9 mouse cellular contexts compared by ENCODE assay signal in the genomic region with DNA sequence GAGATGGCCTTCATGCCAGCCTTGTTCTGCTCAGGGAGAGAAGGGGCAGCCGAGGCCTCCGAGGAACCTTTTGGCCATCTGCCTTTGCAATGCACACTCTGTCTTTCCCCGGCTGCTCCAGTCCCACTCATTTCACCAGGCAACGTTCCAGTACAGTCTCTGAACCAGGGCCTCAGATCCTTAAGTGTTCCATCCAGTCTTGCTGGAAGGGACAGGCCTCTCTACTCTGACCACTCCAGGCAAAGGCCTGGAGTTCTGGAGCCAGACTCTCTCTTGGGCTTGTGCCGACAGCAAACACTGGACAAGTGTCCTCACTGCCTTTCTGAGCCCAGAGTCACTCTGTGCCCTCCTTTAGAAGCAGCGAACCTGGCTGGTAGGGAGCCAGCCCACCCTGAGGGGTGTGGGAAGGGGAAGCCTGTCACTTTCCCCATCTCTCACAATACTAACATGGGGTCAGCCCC. TPM values are rescaled to one million over a fixed set of nuclear protein-coding genes. Genes with fewer than 3 reads are reported as not detected.
DNase-seq lines count a peak whose midpoint lies in the region; ATAC-seq and TF ChIP-seq lines count a peak whose summit lies in the region.
"Had no signal": no experiment of that assay in that cellular context is flagged by ENCODE, and none has a peak within 500 bp of the region (broad histone marks: within the 10 kb centered on the region; RNA-seq: fewer than 3 reads in every experiment).

No protein-coding gene starts in this region.

- H3K9me3 ChIP-seq in ES-E14 (ENCODE audit: control insufficient read depth, insufficient read depth, low read depth, low read length), result no peaks in the 10 kb centered on the region
- no peaks in the 10 kb centered on the region for H3K9me3 ChIP-seq in intestine, embryonic 15.5 days

- no peak overlapping the region for H3K4me3 ChIP-seq in gastrocnemius, adult 2 months
- no peak overlapping the region; a peak in 1 of 4 replicates for H3K4me3 ChIP-seq in ES-E14 (ENCODE audit: insufficient read depth in 1 of 2, low read depth in 1 of 2, low read length in 2 of 2, poor library complexity in 1 of 2, severe bottlenecking in 1 of 2)
- no peak overlapping the region for H3K4me3 ChIP-seq in intestine, embryonic 15.5 days (replicated peaks)

- no peak overlapping the region; the same call in 1 of the 2 replicates for H3K9ac ChIP-seq in ES-E14 (ENCODE audit: insufficient read depth, low read depth, low read length, poor library complexity, severe bottlenecking)
- H3K9ac ChIP-seq in intestine, embryonic 15.5 days, result no peak overlapping the region

- H3K27ac ChIP-seq in gastrocnemius, adult 2 months, result peak overlapping the region; percentile 32
- 0 out of 2 replicates have a peak overlapping the region, but pooled peaks have one; percentile 19 for H3K27ac ChIP-seq in ES-E14 (ENCODE audit: insufficient read depth, low read depth, low read length, poor library complexity, severe bottlenecking)
- H3K27ac ChIP-seq in intestine, embryonic 15.5 days, result 0 out of 2 replicates have a peak overlapping the region, but pooled peaks have one; percentile 3

- peak; percentile 44 for DNase-seq in gastrocnemius, adult 2 months
- DNase-seq in gastrocnemius, adult 18-20 months (ENCODE audit: low spot score), result no peak
- DNase-seq in ES-E14 (ENCODE audit: low read depth, low spot score) (no peak), liver (no peak)
- DNase-seq in lung, postnatal 4 days, result peak; percentile 30 to 66
- DNase-seq in embryo, embryonic 10 days (ENCODE audit: low spot score), result no peak
- DNase-seq in B cell, adult 2 months, result no peak

- TF ChIP-seq CTCF in gastrocnemius, adult 2 months (IDR thresholded peaks at IDR 0.05), result no peak

- WGBS in intestine, embryonic 15.5 days, result 89% methylated on average over 6 of the region's 6 CpGs

- H3K4me2 ChIP-seq in intestine, embryonic 15.5 days (replicated peaks), result no peak overlapping the region

- in situ Hi-C loops in ES-E14 (cut with MboI; ENCODE audit: low sequenced_read_pairs in 2 of 2, unreplicated experiment in 2 of 2), result no loop called here

- H3K36me3 ChIP-seq in ES-E14 (ENCODE audit: control insufficient read depth, insufficient read depth, low read length, poor library complexity, severe bottlenecking), result peaks cover 40% of the 10 kb centered on the region
- H3K36me3 ChIP-seq in intestine, embryonic 15.5 days, result peaks cover 48% of the 10 kb centered on the region

- no peaks in the 10 kb centered on the region for H3K27me3 ChIP-seq in intestine, embryonic 15.5 days (replicated peaks)

- peaks cover 10 to 43% of the 10 kb centered on the region in 2 experiments for H3K4me1 ChIP-seq in ES-E14 (ENCODE audit: control insufficient read depth in 2 of 2, insufficient read depth in 2 of 2, low read length in 2 of 2, poor library complexity in 1 of 2)
- no peaks in the 10 kb centered on the region for H3K4me1 ChIP-seq in intestine, embryonic 15.5 days (replicated peaks)

- intact Hi-C loops in gastrocnemius, adult 2 months (cut with DNase I), result no loop called here

- no peak for ATAC-seq in intestine, embryonic 15.5 days

TF ChIP-seq in ES-E14, 5 proteins besides CTCF, POLR2A, EP300 and RAD21:
- TF ChIP-seq ZNF384 (IDR thresholded peaks at IDR 0.05; ENCODE audit: low read depth, low read length) (no peak), MAFK (IDR thresholded peaks at IDR 0.05; ENCODE audit: insufficient read depth, low read depth, low read length) (no peak), ZC3H11A (IDR thresholded peaks at IDR 0.05; ENCODE audit: borderline replicate concordance, low read depth, low read length) (no peak), HCFC1 (IDR thresholded peaks at IDR 0.05; ENCODE audit: borderline replicate concordance, insufficient read depth, low read length) (no peak), CHD2 (IDR thresholded peaks at IDR 0.05; ENCODE audit: low read depth, low read length) (no peak)

RNA-seq across cellular contexts. Expression of gene Szrd1, which starts 25.0 kb away (rescaled TPM):
- 100 to 1,000 TPM; 146 to 163 TPM for total RNA-seq in gastrocnemius, adult 2 months (2021)
- total RNA-seq in gastrocnemius, adult 18-20 months (2021), result 100 to 1,000 TPM; 160 to 163 TPM
- 46.2 and 64.6 TPM in 2 replicates for total RNA-seq in ES-E14 (2012; rRNA removed)
- polyA plus RNA-seq in intestine, embryonic 15.5 days (2015; fragmentation: Nextera tagmentation; extraction: Ambion mirVana), result 42.7 and 44.3 TPM in 2 replicates

RNA-seq across cellular contexts. Expression of gene Spata21, which starts 26.4 kb away (rescaled TPM):
- not detected for total RNA-seq in gastrocnemius, adult 2 months (2021)
- total RNA-seq in gastrocnemius, adult 18-20 months (2021), result not detected
- total RNA-seq in ES-E14 (2012; rRNA removed), result 0.21 and 0.27 TPM in 2 replicates
- polyA plus RNA-seq in intestine, embryonic 15.5 days (2015; fragmentation: Nextera tagmentation; extraction: Ambion mirVana), result not detected in 2 replicates
- polyA plus RNA-seq: heart, embryonic 14.5 days had no signal

RNA-seq across cellular contexts. Expression of gene Fbxo42, which starts 33.2 kb away (rescaled TPM):
- total RNA-seq in gastrocnemius, adult 2 months (2021), result 10 to 100 TPM; 10.8 to 10.9 TPM
- total RNA-seq in gastrocnemius, adult 18-20 months (2021), result 10 to 100 TPM; 10.8 to 11.2 TPM
- 14.0 and 14.5 TPM in 2 replicates for total RNA-seq in ES-E14 (2012; rRNA removed)
- polyA plus RNA-seq in intestine, embryonic 15.5 days (2015; fragmentation: Nextera tagmentation; extraction: Ambion mirVana), result 17.4 and 18.7 TPM in 2 replicates

RNA-seq across cellular contexts. Expression of gene Necap2, which starts 36.4 kb away (rescaled TPM):
- total RNA-seq in gastrocnemius, adult 2 months (2021), result 10 to 100 TPM; 13.1 to 16.5 TPM
- 10 to 100 TPM; 12.9 to 16.2 TPM for total RNA-seq in gastrocnemius, adult 18-20 months (2021)
- 28.3 and 36.3 TPM in 2 replicates for total RNA-seq in ES-E14 (2012; rRNA removed)
- polyA plus RNA-seq in intestine, embryonic 15.5 days (2015; fragmentation: Nextera tagmentation; extraction: Ambion mirVana), result 66.6 and 70.2 TPM in 2 replicates

RNA-seq across cellular contexts. Expression of gene Crocc, which starts 54.2 kb away (rescaled TPM):
- total RNA-seq in gastrocnemius, adult 2 months (2021), result 1 to 10 TPM; 1.7 to 2.0 TPM
- 1 to 10 TPM; 2.0 to 2.5 TPM for total RNA-seq in gastrocnemius, adult 18-20 months (2021)
- 15.2 and 33.2 TPM in 2 replicates for total RNA-seq in ES-E14 (2012; rRNA removed)
- 4.0 and 4.7 TPM in 2 replicates for polyA plus RNA-seq in intestine, embryonic 15.5 days (2015; fragmentation: Nextera tagmentation; extraction: Ambion mirVana)

Comparison
In these comparisons a context has a peak if more than half of its experiments do, and no peak if none do; other contexts are left out.
1. DNase-seq: peak in gastrocnemius, adult 2 months (single experiment) and lung, postnatal 4 days (2 of 2); none in gastrocnemius, adult 18-20 months (single experiment), ES-E14 (single experiment), liver (single experiment), embryo, embryonic 10 days (single experiment) and B cell, adult 2 months (0 of 2).
2. Peak in every context shown above with its lines, with median percentiles within 50 percentile points of each other: H3K27ac ChIP-seq.